Mouse (Mus musculus) olfactory bulb, adult 2 months (tissue): ENCODE data around the gene Pth2.

Experiments
- CTCF ChIP-seq: fragments of 200-500 bp; IDR thresholded peaks from 2 replicates; pipeline ENCODE4 v1.5.1; 2012; ENCODE audit warnings: low read depth, mild to moderate bottlenecking, low read length, moderate library complexity; ENCODE audit not compliant: insufficient read depth
- POLR2A ChIP-seq: fragments of 200-500 bp; IDR thresholded peaks from 2 replicates; pipeline ENCODE4 v1.6.1; 2012; ENCODE audit warnings: mild to moderate bottlenecking, low read depth, low read length, moderate library complexity; ENCODE audit not compliant: insufficient read depth

DNA sequence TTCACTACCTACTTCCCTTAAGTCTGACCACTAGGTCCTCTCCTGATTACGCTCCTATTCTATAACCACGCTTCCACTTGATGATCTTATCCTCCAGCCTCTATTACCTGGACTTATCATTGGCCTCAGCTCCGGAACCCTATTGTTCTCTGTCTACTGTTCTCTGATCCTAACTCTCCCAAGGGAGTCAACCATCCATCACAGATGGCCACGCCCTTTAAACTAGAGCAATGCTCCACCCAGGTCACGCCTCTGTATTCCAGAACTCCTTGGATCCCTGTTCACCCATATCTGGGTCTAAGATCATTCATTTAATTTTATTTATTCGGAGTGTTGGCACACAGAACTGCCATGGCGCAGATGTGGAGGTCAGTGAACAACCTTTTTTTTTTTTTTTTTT, 31.6 kb downstream of the Pth2 start:
- TF ChIP-seq POLR2A, result no peak
- TF ChIP-seq CTCF, result no peak
